Mouse (Mus musculus) heart, embryonic 12.5 days (tissue): ENCODE data around the gene Gm884. TPM values are rescaled to one million over a fixed set of nuclear protein-coding genes. Genes with fewer than 3 reads are reported as not detected.

Experiments
- ATAC-seq: fragments of 200-750 bp; cut with Nextera tagmentation; 2 replicates; pipeline ENCODE4 v1.8.0; 2017; ENCODE audit warnings: moderate TSS enrichment, moderate library complexity; ENCODE audit not compliant: insufficient number of reproducible peaks, low FRiP score
- H3K27ac ChIP-seq: fragments of 300-500 bp; sonication (generic); 2 replicates; pipeline ENCODE4 v1.5.1; 2016; ENCODE audit warnings: mild to moderate bottlenecking, moderate library complexity; ENCODE audit not compliant: poor library complexity, severe bottlenecking
- H3K27me3 ChIP-seq: fragments of 300-500 bp; sonication (generic); replicated peaks from 2 replicates; pipeline ENCODE4 v1.6.1; 2016; ENCODE audit warnings: mild to moderate bottlenecking, moderate library complexity
- H3K36me3 ChIP-seq: fragments of 300-500 bp; sonication (generic); 2 replicates; pipeline ENCODE4 v1.6.1; 2016; ENCODE audit warnings: mild to moderate bottlenecking, moderate library complexity
- H3K4me1 ChIP-seq: fragments of 300-500 bp; sonication (generic); replicated peaks from 2 replicates; pipeline ENCODE4 v1.6.1; 2016; ENCODE audit warnings: mild to moderate bottlenecking
- H3K4me2 ChIP-seq: fragments of 300-500 bp; sonication (generic); 2 replicates; pipeline ENCODE4 v1.6.1; 2016; ENCODE audit warnings: mild to moderate bottlenecking, moderate library complexity
- H3K4me3 ChIP-seq: fragments of 300-500 bp; sonication (generic); 2 replicates; pipeline ENCODE4 v1.5.1; 2016; ENCODE audit warnings: mild to moderate bottlenecking
- H3K9ac ChIP-seq: fragments of 300-500 bp; sonication (generic); 2 replicates; pipeline ENCODE4 v1.6.1; 2016; ENCODE audit warnings: mild to moderate bottlenecking, moderate library complexity
- H3K9me3 ChIP-seq: fragments of 300-500 bp; sonication (generic); replicated peaks from 2 replicates; pipeline ENCODE4 v1.6.1; 2016; ENCODE audit warnings: mild to moderate bottlenecking, moderate library complexity
- WGBS: fragments of 180-500 bp; shearing (Covaris S2); methylation state at CpG from one replicate; pipeline ENCODE4 v1.1.7; 2016; 5-methylcytosine and 5-hydroxymethylcytosine counted together
- polyA plus RNA-seq: library from polyadenylated mRNA; unstranded; fragments of >200 nt; fragmentation: Nextera tagmentation; extraction: Ambion mirVana; gene quantifications from 2 replicates; pipeline ENCODE4 v1.2.1, GENCODE M21; 2016

Gm884 gene
- polyA plus RNA-seq, 1 experiment from 2014 or later = not detected

DNA sequence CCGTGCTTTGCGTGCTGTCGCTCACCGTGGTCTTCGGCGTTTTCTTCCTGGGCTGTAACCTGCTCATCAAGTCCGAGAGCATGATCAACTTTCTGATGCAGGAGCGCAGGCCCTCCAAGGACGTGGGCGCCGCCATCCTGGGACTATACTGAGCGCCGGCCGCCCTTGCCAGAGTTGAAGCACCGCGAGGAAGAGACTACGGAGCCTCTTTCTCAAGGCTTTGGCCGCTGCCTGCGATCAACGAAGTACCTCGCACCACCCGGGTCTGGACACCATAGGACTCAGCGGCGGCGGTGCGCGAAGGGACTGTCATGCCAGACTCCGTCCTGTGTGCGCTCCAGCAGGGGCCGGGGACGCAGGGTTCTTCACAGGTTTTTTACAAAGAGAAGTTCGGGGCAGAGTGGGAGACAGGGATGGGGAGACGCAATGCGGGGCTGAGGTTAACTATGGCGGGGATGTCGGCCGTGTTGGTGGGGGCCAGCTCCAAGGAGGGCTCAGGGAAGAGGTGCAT lies 29.1 kb upstream of the Gm884 start:
- ATAC-seq = no peak
- peak overlapping the region; percentile 75 for H3K4me2 ChIP-seq
- H3K27ac ChIP-seq = no peak overlapping the region
- peaks cover 94% of the 10 kb centered on the region for H3K27me3 ChIP-seq
- WGBS = 2% methylated on average over 37 of the region's 37 CpGs
- peaks cover 13% of the 10 kb centered on the region for H3K4me1 ChIP-seq
- no peaks in the 10 kb centered on the region for H3K36me3 ChIP-seq
- peak overlapping the region; percentile 42 for H3K4me3 ChIP-seq
- H3K9ac ChIP-seq = no peak overlapping the region
- H3K9me3 ChIP-seq = no peaks in the 10 kb centered on the region

DNA sequence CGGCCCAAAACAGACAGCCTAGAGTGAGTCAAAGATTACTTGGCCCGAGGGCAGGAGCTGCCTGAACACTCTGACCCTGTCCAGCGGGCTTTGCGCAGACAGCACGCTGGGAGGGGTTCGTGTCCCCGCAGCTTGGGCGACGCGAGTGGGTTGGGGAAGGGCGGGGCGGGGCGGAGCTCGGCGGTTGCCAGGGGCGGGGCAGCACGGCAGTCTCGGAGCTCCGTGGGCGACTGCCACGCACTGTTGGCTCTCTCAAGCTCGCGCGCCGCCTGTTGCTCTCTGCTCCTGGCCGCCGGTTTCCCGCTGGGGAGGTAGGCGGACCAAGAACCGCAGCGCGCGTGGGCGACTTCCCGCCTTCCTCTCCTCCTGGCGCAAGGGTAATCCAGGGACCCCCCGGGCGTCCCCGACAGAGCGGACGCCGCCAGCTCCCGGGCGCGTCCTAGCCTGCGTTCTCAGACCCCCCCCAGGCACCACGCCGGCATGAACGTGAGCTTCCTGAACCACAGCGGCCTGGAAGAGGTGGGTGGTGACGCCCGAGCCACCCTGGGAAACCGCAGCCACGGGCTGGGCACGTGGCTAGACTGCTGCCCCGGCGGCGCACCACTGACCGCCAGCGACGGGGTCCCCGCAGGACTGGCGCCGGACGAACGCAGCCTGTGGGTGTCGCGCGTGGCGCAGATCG lies 28.5 kb upstream of the Gm884 start, which contains the start of gene Rprml:
Gene Rprml (plus strand): TSS at position 270 of the 682 bp plus-strand sequence.
- Histone ChIP-seq H3K27ac (no peak within 1 kb of the TSS), H3K4me3 (peak within 1 kb of the TSS; percentile 42), H3K27me3 (peaks cover 88% of the 10 kb centered on the region), H3K4me2 (peak within 1 kb of the TSS; percentile 75), H3K9me3 (peaks cover 1% of the 10 kb centered on the region; the same call in 1 of the 2 replicates), H3K9ac (no peak within 1 kb of the TSS), H3K36me3 (no peaks in the 10 kb centered on the region), H3K4me1 (peaks cover 13% of the 10 kb centered on the region)
- WGBS = under 1% methylated on average over 71 of the region's 71 CpGs
- 0 out of 2 replicates have a peak, but pooled peaks have one; percentile 12 for ATAC-seq

DNA sequence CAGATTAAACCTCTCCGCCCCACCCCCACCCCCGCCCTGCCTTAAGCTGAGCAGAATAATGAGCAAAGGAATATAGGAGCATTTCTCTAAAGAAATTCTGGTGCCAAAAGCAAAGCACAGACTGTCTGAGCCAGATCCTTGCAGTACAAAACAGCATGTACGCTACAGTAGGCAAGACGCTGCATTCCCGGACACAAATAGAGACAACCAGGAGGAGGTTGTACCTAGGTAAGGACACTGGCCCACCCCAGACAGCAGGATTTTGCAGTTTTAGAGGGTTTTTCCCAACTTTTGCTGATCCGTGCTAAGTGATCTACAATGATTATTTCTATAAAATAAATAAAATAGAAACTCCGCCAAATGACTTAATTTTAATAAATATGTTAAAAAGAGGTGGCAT lies 27.7 kb upstream of the Gm884 start:
- H3K9me3 ChIP-seq = peaks cover 4% of the 10 kb centered on the region; the same call in 1 of the 2 replicates
- WGBS = 29% methylated on average over 7 of the region's 7 CpGs
- no peak overlapping the region for H3K4me2 ChIP-seq
- no peak for ATAC-seq
- no peak overlapping the region for H3K9ac ChIP-seq
- H3K27ac ChIP-seq = no peak overlapping the region
- no peaks in the 10 kb centered on the region for H3K36me3 ChIP-seq
- H3K27me3 ChIP-seq = peaks cover 80% of the 10 kb centered on the region
- H3K4me3 ChIP-seq = no peak overlapping the region
- H3K4me1 ChIP-seq = peaks cover 13% of the 10 kb centered on the region

DNA sequence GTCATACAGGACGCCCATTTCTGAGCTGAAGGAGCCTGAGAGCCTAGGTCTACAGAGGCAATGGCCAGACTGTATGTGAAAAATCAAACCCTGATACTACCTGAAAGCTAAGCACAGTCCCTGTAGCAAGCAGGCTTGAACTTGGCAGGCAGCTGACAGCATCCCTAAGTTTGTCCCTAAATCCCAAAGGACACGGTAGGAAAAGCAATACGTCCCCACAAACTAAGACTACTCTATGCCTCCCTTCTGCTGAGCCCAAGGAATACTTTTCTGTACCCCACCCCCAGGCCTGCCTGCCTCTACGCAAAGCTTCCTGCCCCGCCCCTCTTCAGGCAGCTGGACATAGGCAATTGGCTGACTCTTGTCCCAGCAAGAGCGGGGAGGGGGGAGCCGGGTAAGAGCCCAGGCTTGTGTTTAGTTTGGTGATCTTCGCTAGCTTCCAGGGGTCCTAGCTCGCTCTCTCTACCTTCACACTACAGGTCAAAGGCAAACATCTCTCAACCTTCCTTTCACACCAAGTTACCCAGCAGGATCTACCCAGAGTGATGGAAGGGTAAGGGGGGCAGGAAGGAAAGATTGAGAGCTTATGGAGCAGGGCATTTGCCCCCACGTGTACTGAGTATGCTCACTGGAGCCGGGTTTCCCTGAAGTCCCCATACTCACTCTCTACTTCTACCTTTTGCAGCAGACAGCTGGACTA lies 27.1 kb upstream of the Gm884 start:
- H3K9me3 ChIP-seq = peaks cover 4% of the 10 kb centered on the region; the same call in 1 of the 2 replicates
- H3K27me3 ChIP-seq = peaks cover 74% of the 10 kb centered on the region
- 8% methylated on average over 11 of the region's 11 CpGs for WGBS
- H3K27ac ChIP-seq = no peak overlapping the region
- no peak overlapping the region for H3K9ac ChIP-seq
- no peaks in the 10 kb centered on the region for H3K36me3 ChIP-seq
- no peak overlapping the region for H3K4me2 ChIP-seq
- peaks cover 13% of the 10 kb centered on the region for H3K4me1 ChIP-seq
- ATAC-seq = no peak
- H3K4me3 ChIP-seq = no peak overlapping the region

GRCm38 (mm10) chr11:103646301-103646700 lies 25.4 kb upstream of the Gm884 start:
- Histone ChIP-seq H3K9ac (no peak overlapping the region), H3K4me3 (no peak overlapping the region), H3K9me3 (peaks cover 4% of the 10 kb centered on the region; the same call in 1 of the 2 replicates), H3K27me3 (peaks cover 67% of the 10 kb centered on the region), H3K4me1 (peaks cover 13% of the 10 kb centered on the region), H3K36me3 (no peaks in the 10 kb centered on the region), H3K4me2 (no peak overlapping the region), H3K27ac (no peak overlapping the region)
- no peak for ATAC-seq
- 81% methylated on average over 6 of the region's 6 CpGs for WGBS

GRCm38 (mm10) chr11:103645731-103646130 lies 24.8 kb upstream of the Gm884 start:
- no peak overlapping the region for H3K9ac ChIP-seq
- no peak overlapping the region for H3K4me3 ChIP-seq
- H3K27me3 ChIP-seq = peaks cover 66% of the 10 kb centered on the region
- H3K4me2 ChIP-seq = no peak overlapping the region
- H3K4me1 ChIP-seq = peaks cover 13% of the 10 kb centered on the region
- no peak for ATAC-seq
- H3K27ac ChIP-seq = no peak overlapping the region
- no peaks in the 10 kb centered on the region for H3K36me3 ChIP-seq
- H3K9me3 ChIP-seq = peaks cover 4% of the 10 kb centered on the region; the same call in 1 of the 2 replicates
- WGBS = 60% methylated on average over 8 of the region's 8 CpGs

GRCm38 (mm10) chr11:103643211-103643610 lies 22.3 kb upstream of the Gm884 start:
- Histone ChIP-seq H3K9ac (no peak overlapping the region), H3K27ac (no peak overlapping the region), H3K4me3 (no peak overlapping the region), H3K36me3 (no peaks in the 10 kb centered on the region), H3K9me3 (peaks cover 4% of the 10 kb centered on the region; the same call in 1 of the 2 replicates), H3K4me2 (no peak overlapping the region), H3K27me3 (peaks cover 61% of the 10 kb centered on the region), H3K4me1 (no peaks in the 10 kb centered on the region)
- no peak for ATAC-seq
- WGBS = 70% methylated on average over 9 of the region's 9 CpGs

DNA sequence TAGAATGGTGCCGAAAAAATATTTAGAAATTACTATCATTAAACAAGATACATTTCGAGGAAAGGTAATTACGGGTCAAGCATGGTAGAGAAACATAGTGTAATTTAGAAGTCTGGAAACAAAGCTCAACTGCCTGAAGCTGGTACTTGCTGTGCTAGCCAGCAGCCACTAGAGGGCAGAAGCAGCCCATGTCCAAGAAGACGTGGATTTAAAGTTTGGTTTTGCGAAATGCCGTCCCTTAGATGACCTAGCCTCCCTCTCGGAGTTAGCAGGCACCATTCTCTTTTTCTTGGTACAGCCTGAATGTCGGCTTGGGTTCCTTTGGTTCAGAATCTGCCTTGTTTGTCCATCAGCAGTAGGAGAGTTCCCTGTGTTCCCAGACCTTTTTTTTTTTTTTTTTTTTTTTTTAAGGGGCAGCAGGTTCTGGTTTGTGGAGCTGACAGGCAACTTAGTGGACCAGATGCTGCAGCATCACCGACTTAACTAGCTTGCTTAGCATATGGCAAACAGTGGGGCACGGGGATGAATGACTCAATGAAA lies 18.5 kb upstream of the Gm884 start:
- Histone ChIP-seq H3K27ac (no peak overlapping the region), H3K4me1 (no peaks in the 10 kb centered on the region), H3K9me3 (peaks cover 3% of the 10 kb centered on the region; the same call in 1 of the 2 replicates), H3K9ac (no peak overlapping the region), H3K4me3 (no peak overlapping the region), H3K36me3 (no peaks in the 10 kb centered on the region), H3K4me2 (no peak overlapping the region), H3K27me3 (peaks cover 47% of the 10 kb centered on the region)
- 5% methylated on average over 10 of the region's 10 CpGs for WGBS
- no peak for ATAC-seq

DNA sequence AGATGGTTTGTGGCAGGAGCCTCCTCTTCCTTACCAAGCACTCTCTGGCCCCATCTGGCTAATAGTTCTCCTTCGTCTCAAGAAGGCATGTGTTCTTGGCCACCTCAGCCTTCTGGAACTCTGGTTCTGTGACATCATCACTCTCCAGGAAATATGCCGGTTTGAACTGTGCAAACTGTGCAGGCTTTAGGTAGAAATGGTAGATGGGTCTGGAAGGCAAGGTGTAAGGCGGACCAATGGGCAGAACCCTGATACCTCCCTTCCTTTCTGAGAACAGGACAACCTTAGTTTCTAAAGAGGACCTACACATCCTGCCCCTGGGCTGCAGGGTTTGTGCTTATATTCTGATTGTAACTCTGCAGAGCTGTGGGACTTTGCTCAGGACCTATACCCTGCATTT lies 17.9 kb upstream of the Gm884 start, which contains the start of gene Lyzl6:
Gene Lyzl6 (minus strand): TSS at position 101 of the 400 bp plus-strand sequence.
- no peak for ATAC-seq
- H3K4me3 ChIP-seq = no peak within 1 kb of the TSS
- peaks cover 47% of the 10 kb centered on the region for H3K27me3 ChIP-seq
- H3K4me1 ChIP-seq = no peaks in the 10 kb centered on the region
- WGBS = 54% methylated on average over 3 of the region's 3 CpGs
- no peaks in the 10 kb centered on the region for H3K36me3 ChIP-seq
- H3K9ac ChIP-seq = 0 out of 2 replicates have a peak within 1 kb of the TSS, but pooled peaks have one; percentile 25
- H3K27ac ChIP-seq = no peak within 1 kb of the TSS
- H3K9me3 ChIP-seq = no peaks in the 10 kb centered on the region
- H3K4me2 ChIP-seq = no peak within 1 kb of the TSS

- no peaks in the 10 kb centered on the region for H3K9me3 ChIP-seq
- ATAC-seq = no peak
- 78% methylated on average over 6 of the region's 6 CpGs for WGBS
- peaks cover 38% of the 10 kb centered on the region for H3K27me3 ChIP-seq
- no peak overlapping the region for H3K27ac ChIP-seq
- no peak overlapping the region for H3K4me2 ChIP-seq
- no peaks in the 10 kb centered on the region for H3K4me1 ChIP-seq
- no peaks in the 10 kb centered on the region for H3K36me3 ChIP-seq
- no peak overlapping the region for H3K9ac ChIP-seq
- no peak overlapping the region for H3K4me3 ChIP-seq
Observed at GRCm38 (mm10) chr11:103636261-103636660, 15.3 kb upstream of the Gm884 start.

- Histone ChIP-seq H3K4me3 (no peak overlapping the region), H3K27ac (no peak overlapping the region), H3K9ac (no peak overlapping the region), H3K27me3 (peaks cover 34% of the 10 kb centered on the region), H3K9me3 (no peaks in the 10 kb centered on the region), H3K36me3 (no peaks in the 10 kb centered on the region), H3K4me1 (no peaks in the 10 kb centered on the region), H3K4me2 (no peak overlapping the region)
- 65% methylated on average over 3 of the region's 3 CpGs for WGBS
- no peak for ATAC-seq
Observed at GRCm38 (mm10) chr11:103635481-103635880, 14.5 kb upstream of the Gm884 start.
